Mouse (Mus musculus) limb, embryonic 13.5 days (tissue): ENCODE measurements at regions not wholly inside any gene's neighbourhood (a gene's known extent, or its start where the extent isn't known, plus 50 kb on each side); places are given as distances from the start of the nearest gene placed in this dataset.

ENCODE experiments used
- ATAC-seq: fragments of 200-750 bp; cut with Nextera tagmentation; 2 replicates; pipeline ENCODE4 v1.8.0; 2017; ENCODE audit warnings: low read depth, moderate number of reproducible peaks, moderate TSS enrichment; ENCODE audit not compliant: low FRiP score
- H3K27ac ChIP-seq: fragments of 300-500 bp; sonication (generic); 2 replicates; pipeline ENCODE4 v1.5.1; 2015; ENCODE audit warnings: inconsistent platforms, mild to moderate bottlenecking, moderate library complexity
- H3K27me3 ChIP-seq: fragments of 300-500 bp; sonication (generic); 2 replicates; pipeline ENCODE4 v1.6.1; 2015; ENCODE audit warnings: mild to moderate bottlenecking, inconsistent platforms
- H3K36me3 ChIP-seq: fragments of 300-500 bp; sonication (generic); 2 replicates; pipeline ENCODE4 v1.6.1; 2015; ENCODE audit warnings: inconsistent platforms, mild to moderate bottlenecking, moderate library complexity
- H3K4me1 ChIP-seq: fragments of 300-500 bp; sonication (generic); 2 replicates; pipeline ENCODE4 v1.6.1; 2015; ENCODE audit warnings: inconsistent platforms
- H3K4me2 ChIP-seq: fragments of 300-500 bp; sonication (generic); replicated peaks from 2 replicates; pipeline ENCODE4 v1.6.1; 2015; ENCODE audit warnings: inconsistent platforms, mild to moderate bottlenecking, moderate library complexity
- H3K4me3 ChIP-seq: fragments of 300-500 bp; sonication (generic); 2 replicates; pipeline ENCODE4 v1.5.1; 2015; ENCODE audit warnings: moderate library complexity, mild to moderate bottlenecking, inconsistent platforms
- H3K9ac ChIP-seq: fragments of 300-500 bp; sonication (generic); 2 replicates; pipeline ENCODE4 v1.6.1; 2015; ENCODE audit warnings: mild to moderate bottlenecking, inconsistent platforms
- H3K9me3 ChIP-seq: fragments of 300-500 bp; sonication (generic); 2 replicates; pipeline ENCODE4 v1.6.1; 2016; ENCODE audit warnings: inconsistent platforms
- WGBS: fragments of 180-500 bp; shearing (Covaris S2); methylation state at CpG from one replicate; pipeline ENCODE4 v1.1.7; 2015; 5-methylcytosine and 5-hydroxymethylcytosine counted together

DNA sequence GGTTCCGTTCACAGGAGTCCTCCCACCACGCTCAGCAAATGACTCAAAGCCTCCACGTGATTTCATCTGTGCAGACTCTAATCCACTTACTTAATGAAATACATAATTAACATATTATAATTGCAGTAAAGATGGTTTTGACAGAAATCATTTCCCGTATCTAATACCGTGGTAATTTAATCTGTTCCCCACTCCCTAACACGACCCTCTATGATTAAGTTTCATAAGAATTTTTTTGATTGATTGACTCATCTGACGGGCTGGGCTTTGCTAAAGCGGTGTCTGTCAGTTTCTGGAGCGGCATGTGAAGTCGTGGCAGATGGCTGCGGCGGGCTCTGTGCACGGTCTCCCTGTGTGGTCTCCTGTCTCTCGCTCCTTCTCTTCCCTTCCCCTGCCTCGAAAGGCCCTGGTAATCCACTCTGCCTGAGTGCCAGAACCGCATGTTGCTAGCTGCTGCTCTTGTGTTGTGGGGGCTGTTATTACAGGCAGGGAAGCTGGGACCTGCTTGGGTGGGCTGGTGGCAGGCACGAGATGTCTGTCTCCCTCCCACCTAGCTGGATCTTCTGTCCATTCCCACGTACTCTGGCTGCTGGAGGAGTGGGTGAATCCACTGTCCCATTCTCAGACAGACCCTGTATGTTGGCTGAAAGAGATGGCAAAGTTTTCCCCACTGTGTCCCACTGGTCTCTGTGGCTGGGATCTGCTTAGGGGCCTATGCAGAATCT, 195.0 kb downstream of the Tshz3 start:
- ATAC-seq = peak; percentile 74; the same call in 1 of the 2 replicates
- WGBS = 53% methylated on average over 18 of the region's 18 CpGs
- H3K27ac ChIP-seq = no peak overlapping the region

DNA sequence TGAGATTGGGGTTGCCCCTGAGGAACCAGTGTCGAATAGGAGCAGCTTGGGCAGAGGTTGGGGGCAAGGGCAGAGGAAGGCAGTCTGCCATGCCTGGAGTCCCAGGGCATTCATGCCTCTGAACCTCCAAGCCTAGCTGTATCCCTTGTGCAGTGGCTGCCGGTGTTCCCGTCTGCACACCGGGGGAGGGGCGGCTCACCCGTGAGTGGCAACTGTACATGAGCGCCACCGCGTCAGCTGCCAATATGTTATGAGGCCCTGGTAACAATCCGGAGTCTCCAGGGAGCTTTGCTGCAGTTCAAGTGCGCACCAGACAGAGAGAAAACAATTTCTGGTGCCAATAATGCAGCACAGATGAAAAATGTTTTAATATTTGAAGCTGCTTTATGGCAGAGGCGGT, 198.4 kb downstream of the Tshz3 start:
- peak overlapping the region; percentile 32 for H3K4me2 ChIP-seq
- H3K36me3 ChIP-seq = no peaks in the 10 kb centered on the region
- H3K4me1 ChIP-seq = peaks cover 26% of the 10 kb centered on the region
- 47% methylated on average over 12 of the region's 12 CpGs for WGBS
- no peak overlapping the region for H3K27ac ChIP-seq
- no peaks in the 10 kb centered on the region for H3K9me3 ChIP-seq
- no peak for ATAC-seq
- H3K4me3 ChIP-seq = no peak overlapping the region
- no peak overlapping the region for H3K9ac ChIP-seq
- H3K27me3 ChIP-seq = no peaks in the 10 kb centered on the region

More for the DNA sequence above, 195.0 kb downstream of the Tshz3 start:
- Histone ChIP-seq H3K4me3 (no peak overlapping the region), H3K9ac (no peak overlapping the region), H3K4me2 (no peak overlapping the region), H3K9me3 (no peaks in the 10 kb centered on the region), H3K36me3 (no peaks in the 10 kb centered on the region), H3K27me3 (no peaks in the 10 kb centered on the region), H3K4me1 (peaks cover 25% of the 10 kb centered on the region)

DNA sequence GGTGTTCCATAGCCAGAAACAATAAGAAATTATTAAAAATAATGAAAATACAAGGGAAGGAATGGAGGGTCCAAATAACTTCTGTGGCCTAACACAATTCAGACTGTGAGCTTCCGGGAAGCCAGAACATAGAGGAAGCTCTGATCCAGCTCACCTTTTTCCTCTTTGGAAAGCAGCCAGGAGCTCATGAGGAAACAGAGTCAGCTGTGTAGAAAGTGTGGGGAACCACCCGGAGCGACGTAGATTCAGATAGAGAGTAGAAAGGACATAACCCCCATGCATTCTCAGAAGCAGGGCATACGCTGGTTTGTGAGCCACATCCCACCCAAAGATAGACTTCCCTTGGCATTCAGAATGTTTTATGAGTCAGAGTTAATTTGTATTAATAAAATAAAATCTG, 203.6 kb downstream of the Tshz3 start:
- H3K4me1 ChIP-seq = peaks cover 14% of the 10 kb centered on the region
- 76% methylated on average over 5 of the region's 5 CpGs for WGBS
- ATAC-seq = no peak
- no peak overlapping the region for H3K4me2 ChIP-seq
- H3K36me3 ChIP-seq = no peaks in the 10 kb centered on the region
- no peak overlapping the region for H3K27ac ChIP-seq
- no peak overlapping the region for H3K9ac ChIP-seq
- no peak overlapping the region for H3K4me3 ChIP-seq
- H3K27me3 ChIP-seq = no peaks in the 10 kb centered on the region
- no peaks in the 10 kb centered on the region for H3K9me3 ChIP-seq

DNA sequence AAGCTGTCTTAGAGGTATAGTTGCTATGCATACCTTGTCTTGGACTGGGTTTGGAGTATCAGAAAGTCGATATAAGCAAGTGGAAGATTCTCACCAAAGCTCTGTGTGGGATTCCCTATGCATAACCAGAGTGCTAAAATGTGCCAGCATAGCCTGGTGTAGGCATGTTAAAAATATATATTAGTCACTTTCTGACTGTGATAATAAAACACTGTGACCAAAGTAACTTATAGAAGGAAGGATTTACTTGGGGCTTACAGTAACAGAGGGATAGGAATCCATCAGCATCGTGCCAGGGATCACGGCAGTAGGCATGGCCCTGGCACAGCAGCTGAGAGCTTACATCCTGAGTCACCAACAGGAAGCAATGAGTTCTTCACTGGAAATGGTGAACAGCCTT, 215.4 kb downstream of the Tshz3 start:
- H3K4me3 ChIP-seq = no peak overlapping the region
- WGBS = 83% methylated on average over 3 of the region's 3 CpGs
- H3K4me1 ChIP-seq = no peaks in the 10 kb centered on the region
- 0 out of 2 replicates have a peak, but pooled peaks cover 3% of the 10 kb centered on the region for H3K9me3 ChIP-seq
- H3K27me3 ChIP-seq = no peaks in the 10 kb centered on the region
- no peak overlapping the region for H3K27ac ChIP-seq
- ATAC-seq = no peak
- no peak overlapping the region for H3K4me2 ChIP-seq
- H3K36me3 ChIP-seq = no peaks in the 10 kb centered on the region
- no peak overlapping the region for H3K9ac ChIP-seq

DNA sequence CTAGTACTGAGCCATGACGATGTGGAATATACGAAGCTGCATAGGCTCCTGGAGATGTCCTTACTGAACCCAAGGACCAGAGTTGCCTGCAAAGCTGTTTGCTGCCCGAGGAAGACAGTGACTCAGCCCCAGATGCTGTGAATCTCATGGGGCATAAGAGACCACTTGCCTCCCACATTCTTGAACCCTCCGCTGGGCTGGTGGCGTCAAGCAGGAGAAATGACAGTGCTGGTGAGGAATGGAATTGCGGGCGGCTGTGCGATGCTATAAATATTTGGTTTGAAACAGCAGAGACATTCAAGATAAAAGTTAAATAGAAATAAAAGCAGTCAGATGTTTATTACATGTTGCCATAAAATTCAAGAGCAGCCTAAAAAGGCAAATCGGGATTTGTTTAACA, 216.3 kb downstream of the Tshz3 start:
- H3K4me3 ChIP-seq = no peak overlapping the region
- H3K4me2 ChIP-seq = no peak overlapping the region

GRCm38 (mm10) chr7:36915171-36915570, 217.3 kb downstream of the Tshz3 start:
- H3K9ac ChIP-seq = no peak overlapping the region
- no peak overlapping the region for H3K4me3 ChIP-seq
- no peaks in the 10 kb centered on the region for H3K4me1 ChIP-seq
- no peak for ATAC-seq
- no peaks in the 10 kb centered on the region for H3K27me3 ChIP-seq
- no peak overlapping the region for H3K27ac ChIP-seq
- H3K4me2 ChIP-seq = no peak overlapping the region
- no peaks in the 10 kb centered on the region for H3K9me3 ChIP-seq
- 69% methylated on average over 5 of the region's 5 CpGs for WGBS
- H3K36me3 ChIP-seq = no peaks in the 10 kb centered on the region

More for the DNA sequence above, 216.3 kb downstream of the Tshz3 start:
- H3K27ac ChIP-seq = no peak overlapping the region
- H3K9ac ChIP-seq = no peak overlapping the region
- WGBS = 72% methylated on average over 9 of the region's 9 CpGs
- no peaks in the 10 kb centered on the region for H3K9me3 ChIP-seq
- no peaks in the 10 kb centered on the region for H3K27me3 ChIP-seq
- no peak for ATAC-seq
- no peaks in the 10 kb centered on the region for H3K4me1 ChIP-seq
- H3K36me3 ChIP-seq = no peaks in the 10 kb centered on the region

DNA sequence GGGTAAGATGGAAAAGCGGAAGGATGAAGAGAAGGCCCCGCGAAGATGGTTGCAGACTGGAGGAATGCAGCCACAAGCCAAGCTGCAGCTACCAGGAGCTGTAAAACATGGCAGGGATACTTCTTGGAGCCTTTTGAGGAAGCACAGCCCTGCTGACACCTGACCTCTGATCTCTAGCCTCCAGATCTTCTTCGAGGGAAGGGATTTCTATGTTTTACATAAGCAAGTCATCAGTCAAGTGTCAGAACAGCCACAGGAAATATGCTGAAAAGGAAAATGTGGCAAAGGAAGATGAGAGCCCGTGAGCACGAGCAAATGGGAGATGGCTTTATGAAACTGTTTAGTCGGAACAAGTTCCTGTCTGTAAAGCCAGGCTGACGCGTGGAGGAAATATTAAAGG, 219.1 kb downstream of the Tshz3 start:
- H3K27ac ChIP-seq = no peak overlapping the region
- no peak overlapping the region for H3K9ac ChIP-seq
- no peak overlapping the region for H3K4me2 ChIP-seq
- H3K4me3 ChIP-seq = no peak overlapping the region
- H3K9me3 ChIP-seq = no peaks in the 10 kb centered on the region
- 72% methylated on average over 9 of the region's 9 CpGs for WGBS
- H3K4me1 ChIP-seq = no peaks in the 10 kb centered on the region
- no peaks in the 10 kb centered on the region for H3K36me3 ChIP-seq
- H3K27me3 ChIP-seq = no peaks in the 10 kb centered on the region
- no peak for ATAC-seq

- WGBS = 71% methylated on average over 4 of the region's 4 CpGs
- H3K27me3 ChIP-seq = no peaks in the 10 kb centered on the region
- no peak overlapping the region for H3K9ac ChIP-seq
- no peaks in the 10 kb centered on the region for H3K36me3 ChIP-seq
- H3K9me3 ChIP-seq = no peaks in the 10 kb centered on the region
- H3K4me1 ChIP-seq = no peaks in the 10 kb centered on the region
- no peak for ATAC-seq
- no peak overlapping the region for H3K4me3 ChIP-seq
- H3K27ac ChIP-seq = no peak overlapping the region
- H3K4me2 ChIP-seq = no peak overlapping the region
These were observed 221.5 kb downstream of the Tshz3 start for GRCm38 (mm10) chr7:36919413-36919812.

DNA sequence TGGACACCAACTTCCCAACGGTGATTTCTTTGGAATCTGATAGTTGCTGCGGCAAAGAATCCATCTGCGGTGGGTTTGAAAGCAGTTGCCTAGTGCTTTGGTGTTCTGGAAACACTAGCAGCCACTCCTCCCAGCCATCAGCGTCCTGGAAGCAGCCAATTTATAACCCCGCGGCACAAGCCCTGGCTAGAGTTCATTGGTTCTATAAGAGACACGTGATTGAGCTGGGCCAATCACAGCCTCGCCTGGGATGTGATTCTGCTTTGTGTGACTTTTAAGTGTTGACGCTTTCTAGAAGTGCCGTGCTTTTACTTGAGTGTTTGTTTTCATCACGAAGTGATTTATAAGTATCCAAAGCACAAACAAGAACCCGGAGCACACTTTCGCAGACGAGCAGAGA, 223.1 kb downstream of the Tshz3 start:
- H3K9me3 ChIP-seq = no peaks in the 10 kb centered on the region
- H3K4me2 ChIP-seq = peak overlapping the region; percentile 19; the same call in 1 of the 2 replicates
- WGBS = 56% methylated on average over 14 of the region's 14 CpGs
- no peak overlapping the region for H3K27ac ChIP-seq
- no peaks in the 10 kb centered on the region for H3K27me3 ChIP-seq
- no peaks in the 10 kb centered on the region for H3K36me3 ChIP-seq
- H3K4me1 ChIP-seq = no peaks in the 10 kb centered on the region
- no peak overlapping the region for H3K9ac ChIP-seq
- no peak for ATAC-seq
- H3K4me3 ChIP-seq = no peak overlapping the region

GRCm38 (mm10) chr7:36933490-36933889, 235.6 kb downstream of the Tshz3 start:
- ATAC-seq = no peak
- Histone ChIP-seq H3K9me3 (no peaks in the 10 kb centered on the region), H3K36me3 (no peaks in the 10 kb centered on the region), H3K27me3 (no peaks in the 10 kb centered on the region), H3K4me1 (peaks cover 29% of the 10 kb centered on the region), H3K9ac (no peak overlapping the region), H3K4me3 (no peak overlapping the region), H3K27ac (no peak overlapping the region), H3K4me2 (no peak overlapping the region)
- 53% methylated on average over 4 of the region's 4 CpGs for WGBS

GRCm38 (mm10) chr7:36934792-36935555, 237.1 kb downstream of the Tshz3 start:
- no peak overlapping the region for H3K27ac ChIP-seq
- peaks cover 27% of the 10 kb centered on the region for H3K4me1 ChIP-seq
- no peak overlapping the region for H3K4me3 ChIP-seq
- H3K9ac ChIP-seq = no peak overlapping the region
- peak overlapping the region; percentile 48 for H3K4me2 ChIP-seq
- H3K9me3 ChIP-seq = no peaks in the 10 kb centered on the region
- H3K36me3 ChIP-seq = no peaks in the 10 kb centered on the region
- ATAC-seq = peak; percentile 52; the same call in 1 of the 2 replicates
- 58% methylated on average over 21 of the region's 21 CpGs for WGBS
- H3K27me3 ChIP-seq = no peaks in the 10 kb centered on the region

DNA sequence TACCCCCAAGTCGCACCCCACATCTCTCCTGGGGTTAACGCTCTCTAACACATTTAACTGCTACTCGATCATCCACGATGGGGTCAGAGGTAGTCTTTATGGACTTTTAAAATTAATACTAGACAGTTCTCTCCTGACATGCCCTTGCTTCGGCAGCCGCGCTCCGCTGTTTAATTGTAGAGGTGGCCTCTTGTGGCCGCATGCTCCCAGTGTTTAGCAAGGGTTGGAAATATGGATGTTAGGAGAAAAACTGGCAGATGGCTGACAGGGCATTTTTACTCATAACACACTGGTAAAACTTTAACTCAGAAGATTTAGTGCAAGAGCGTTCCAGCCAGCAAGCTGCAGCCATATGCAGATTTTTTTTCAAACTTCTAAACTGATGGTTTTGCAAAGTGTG, 242.7 kb downstream of the Tshz3 start:
- Histone ChIP-seq H3K4me2 (no peak overlapping the region; the same call in 1 of the 2 replicates), H3K4me1 (peaks cover 37% of the 10 kb centered on the region), H3K27me3 (no peaks in the 10 kb centered on the region), H3K9me3 (no peaks in the 10 kb centered on the region), H3K36me3 (no peaks in the 10 kb centered on the region), H3K27ac (no peak overlapping the region), H3K9ac (no peak overlapping the region), H3K4me3 (no peak overlapping the region)
- 32% methylated on average over 10 of the region's 10 CpGs for WGBS
- ATAC-seq = no peak
